Mouse (Mus musculus): Measurements from ENCODE around the gene Arf1.

DNA sequence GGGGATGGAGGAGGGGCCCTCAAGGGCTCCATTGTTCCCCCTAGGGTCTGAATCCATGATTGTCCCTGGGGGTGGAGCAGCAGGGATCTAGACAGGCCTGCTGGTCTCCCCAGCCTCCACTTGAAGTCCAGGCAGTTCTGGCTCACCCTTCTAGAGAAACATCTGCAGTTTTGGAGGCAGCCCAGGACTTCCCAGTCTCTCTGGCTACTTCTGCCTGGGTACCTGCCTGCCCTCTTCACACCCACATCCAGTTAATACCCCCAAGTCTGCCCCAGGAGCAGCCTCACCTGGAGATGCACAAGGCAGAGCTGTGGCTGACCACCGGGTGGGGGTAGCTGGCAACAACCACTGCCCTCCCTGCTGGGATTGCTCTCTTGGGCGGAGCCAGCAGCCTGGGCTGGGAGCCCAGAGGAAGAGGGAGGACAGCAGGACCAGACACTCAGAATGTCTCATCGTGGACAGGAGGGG lies 45.2 kb downstream of the Arf1 start, which contains the start of gene Gjc2:
- TF ChIP-seq BHLHE40 (IDR thresholded peaks at IDR 0.05; ENCODE audit: low read depth, low read length) (no peak), JUND (conservative IDR thresholded peaks at IDR 0.05; ENCODE audit: low read depth, low read length) (no peak), NELFE (IDR thresholded peaks at IDR 0.05; ENCODE audit: low read depth, low read length) (no peak), MYC (IDR thresholded peaks at IDR 0.05; ENCODE audit: low read depth, low read length) (no peak), EP300 (IDR thresholded peaks at IDR 0.05; ENCODE audit: low read length) (no peak)
